Mouse (Mus musculus) kidney, adult 2 months (tissue): ENCODE results near the gene Hoxd8.

Experiments
- CTCF ChIP-seq: fragments of 200-500 bp; conservative IDR thresholded peaks from 2 replicates; pipeline ENCODE4 v1.5.1; 2011; ENCODE audit warnings: low read depth, mild to moderate bottlenecking, control low read depth, low read length, moderate library complexity, mixed read lengths; ENCODE audit not compliant: insufficient read depth, insufficient read length
- POLR2A ChIP-seq: fragments of 200-500 bp; IDR thresholded peaks from one replicate; pipeline ENCODE4 v1.6.1; 2011; ENCODE audit warnings: low read depth, low read length, control low read depth

DNA sequence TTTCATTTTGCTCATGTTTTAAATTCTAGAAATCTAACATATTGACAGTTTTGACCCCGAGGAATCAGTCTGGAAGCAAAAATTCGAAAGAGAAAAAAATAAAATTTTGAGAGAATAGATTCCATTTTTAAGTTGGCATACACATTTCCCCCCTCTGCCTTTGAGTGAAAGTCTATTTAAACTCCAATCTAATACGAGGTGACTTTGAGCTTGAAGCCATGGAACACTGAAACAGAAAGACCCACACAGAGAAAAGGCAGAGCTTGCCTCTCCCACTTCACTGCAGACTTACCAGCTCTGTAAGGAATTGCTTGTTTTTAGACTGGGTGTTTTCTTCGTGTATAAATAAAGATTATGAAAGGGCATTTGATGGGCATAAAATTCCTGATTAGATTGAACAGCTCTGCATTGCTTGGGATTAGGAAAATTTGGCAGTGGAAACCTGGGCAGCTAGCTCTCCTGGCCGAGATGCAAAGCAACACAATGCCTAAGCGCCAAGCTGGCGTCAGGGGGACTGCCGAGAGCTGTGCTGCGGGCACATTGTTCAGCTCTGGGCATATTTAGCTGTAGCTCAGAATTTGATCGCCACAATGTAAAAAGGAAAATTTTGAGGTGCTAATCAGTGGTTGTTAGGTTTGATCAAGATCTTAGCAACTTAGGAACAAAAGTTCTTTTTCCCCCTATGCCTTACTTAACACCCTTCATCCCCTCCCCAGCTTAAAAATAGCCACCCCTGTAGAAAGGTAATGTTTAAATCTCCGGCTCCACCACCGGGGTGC is 15.4 kb upstream of the Hoxd8 start:
- TF ChIP-seq CTCF (no peak), POLR2A (no peak)
